ENCODE assay signal across 8 mouse cellular contexts in genomic region chr7:4501558-4502397, GRCm38 (mm10). TPM values are rescaled to one million over a fixed set of nuclear protein-coding genes. Genes with fewer than 3 reads are reported as not detected.
DNase-seq lines count a peak whose midpoint lies in the region; ATAC-seq lines count a peak whose summit lies in the region.

TSS of gene Ppp1r12c (minus strand) at chr7:4501680.

- DNase-seq in CD4-positive helper T cell, adult 2 months (ENCODE audit: low read depth, low spot score) = peak; percentile 92
- DNase-seq in fibroblast of lung, adult 2 months (ENCODE audit: low read depth) = peak; percentile 77
- DNase-seq in kidney, postnatal 14 days = peak; percentile 96
- peak; percentile 91 for DNase-seq in liver, embryonic 13.5 days
- peak; percentile 90 for DNase-seq in neural tube, embryonic 10.5 days (ENCODE audit: extremely low spot score, low spot score)

- no peaks in the 10 kb centered on the region for H3K27me3 ChIP-seq in heart, embryonic 14.5 days (ENCODE audit: control insufficient read depth, insufficient read depth, low read length)
- H3K27me3 ChIP-seq in liver, embryonic 13.5 days = no peaks in the 10 kb centered on the region
- H3K27me3 ChIP-seq in stomach, embryonic 16.5 days (ENCODE audit: control insufficient read depth, insufficient read depth, low read length) = no peaks in the 10 kb centered on the region

- H3K4me3 ChIP-seq in brown adipose tissue, adult 24 weeks (ENCODE audit: insufficient read depth, low read depth, low read length) = peak within 1 kb of the TSS; percentile 72
- H3K4me3 ChIP-seq in heart, embryonic 14.5 days (ENCODE audit: control insufficient read depth in 1 of 2, insufficient read depth in 1 of 2, low read depth in 1 of 2, low read length in 2 of 2) = peak within 1 kb of the TSS; percentile 84 to 88
- peak within 1 kb of the TSS; percentile 95 for H3K4me3 ChIP-seq in liver, embryonic 13.5 days (replicated peaks)
- peak within 1 kb of the TSS; percentile 72 for H3K4me3 ChIP-seq in stomach, embryonic 16.5 days (replicated peaks; ENCODE audit: low read length)

- peak within 1 kb of the TSS; percentile 90 for H3K4me2 ChIP-seq in heart, embryonic 14.5 days (ENCODE audit: low read length)
- H3K4me2 ChIP-seq in liver, embryonic 13.5 days = peak within 1 kb of the TSS; percentile 87
- peak within 1 kb of the TSS; percentile 83 for H3K4me2 ChIP-seq in stomach, embryonic 16.5 days (ENCODE audit: low read depth, low read length)

- no peaks in the 10 kb centered on the region for H3K9me3 ChIP-seq in heart, embryonic 14.5 days (ENCODE audit: control insufficient read depth, low read length)
- no peaks in the 10 kb centered on the region for H3K9me3 ChIP-seq in liver, embryonic 13.5 days (replicated peaks)
- H3K9me3 ChIP-seq in stomach, embryonic 16.5 days (replicated peaks; ENCODE audit: control insufficient read depth, low read length) = no peaks in the 10 kb centered on the region

- peak; percentile 90 for ATAC-seq in heart, embryonic 14.5 days (ENCODE audit: insufficient number of reproducible peaks, insufficient read depth, low FRiP score, low read depth)
- ATAC-seq in liver, embryonic 13.5 days (ENCODE audit: low read depth) = peak; percentile 89
- peak; percentile 94 for ATAC-seq in stomach, embryonic 16.5 days (ENCODE audit: insufficient read depth, low FRiP score)

- peaks cover 33% of the 10 kb centered on the region for H3K4me1 ChIP-seq in brown adipose tissue, adult 24 weeks (ENCODE audit: control insufficient read depth, insufficient read depth, insufficient read length, low read length)
- peaks cover 26 to 37% of the 10 kb centered on the region in 2 experiments for H3K4me1 ChIP-seq in heart, embryonic 14.5 days (ENCODE audit: control insufficient read depth in 2 of 2, insufficient read depth in 2 of 2, low read length in 2 of 2)
- peaks cover 68% of the 10 kb centered on the region for H3K4me1 ChIP-seq in liver, embryonic 13.5 days (replicated peaks)
- peaks cover 25% of the 10 kb centered on the region for H3K4me1 ChIP-seq in stomach, embryonic 16.5 days (ENCODE audit: control insufficient read depth, insufficient read depth, low read length)

- H3K9ac ChIP-seq in heart, embryonic 14.5 days (ENCODE audit: low read length) = peak within 1 kb of the TSS; percentile 96
- peak within 1 kb of the TSS; percentile 98 for H3K9ac ChIP-seq in liver, embryonic 13.5 days
- peak within 1 kb of the TSS; percentile 96 for H3K9ac ChIP-seq in stomach, embryonic 16.5 days (ENCODE audit: low read length)

- H3K27ac ChIP-seq in brown adipose tissue, adult 24 weeks (replicated peaks; ENCODE audit: low read depth, low read length) = peak within 1 kb of the TSS; percentile 99
- peak within 1 kb of the TSS; percentile 94 to 98 for H3K27ac ChIP-seq in heart, embryonic 14.5 days (replicated peaks in 1 of 2; ENCODE audit: control insufficient read depth in 1 of 2, insufficient read depth in 1 of 2, low read depth in 2 of 2, low read length in 2 of 2)
- peak within 1 kb of the TSS; percentile 90 for H3K27ac ChIP-seq in liver, embryonic 13.5 days
- peak within 1 kb of the TSS; percentile 93 for H3K27ac ChIP-seq in stomach, embryonic 16.5 days (ENCODE audit: low read length)

- WGBS in heart, embryonic 14.5 days = under 1% methylated on average over 61 of the region's 62 CpGs
- WGBS in liver, embryonic 13.5 days (ENCODE audit: insufficient replicate concordance) = under 1% methylated on average over 50 of the region's 62 CpGs
- WGBS in stomach, embryonic 16.5 days = under 1% methylated on average over 62 of the region's 62 CpGs

- peaks cover 39% of the 10 kb centered on the region for H3K36me3 ChIP-seq in heart, embryonic 14.5 days (ENCODE audit: control insufficient read depth, insufficient read depth, low read length)
- peaks cover 20% of the 10 kb centered on the region for H3K36me3 ChIP-seq in liver, embryonic 13.5 days
- H3K36me3 ChIP-seq in stomach, embryonic 16.5 days (ENCODE audit: control insufficient read depth, insufficient read depth, low read length) = no peaks in the 10 kb centered on the region

RNA-seq across cellular contexts. Expression of gene Ppp1r12c, which starts in this region (rescaled TPM):
- polyA plus RNA-seq in brown adipose tissue, adult 24 weeks (2012; ENCODE audit: insufficient read depth, insufficient read length, missing spikeins) = 32.9 and 42.2 TPM in 2 replicates
- polyA plus RNA-seq in heart, embryonic 14.5 days (2014; fragmentation: Nextera tagmentation; extraction: Ambion mirVana) = 41.7 and 47.7 TPM in 2 replicates
- 17.1 and 18.8 TPM in 2 replicates for polyA plus RNA-seq in liver, embryonic 13.5 days (2015; fragmentation: Nextera tagmentation; extraction: Ambion mirVana)
- polyA plus RNA-seq in stomach, embryonic 16.5 days (2015; fragmentation: Nextera tagmentation; extraction: Ambion mirVana) = 20.3 and 22.3 TPM in 2 replicates

Comparison
In these comparisons a context has a peak if more than half of its experiments do, and no peak if none do; other contexts are left out.
1. Peak in every context shown above with its lines: DNase-seq, ATAC-seq, H3K4me3 ChIP-seq and H3K27ac ChIP-seq.